Mouse (Mus musculus) heart, adult 2 months (tissue): ENCODE results near the gene Abi1.

Experiments used
- CTCF ChIP-seq: fragments of 200-600 bp; IDR thresholded peaks from 2 replicates; pipeline ENCODE4 v1.8.1; 2022; ENCODE audit warnings: antibody characterized with exemption, mild to moderate bottlenecking, moderate library complexity
- EP300 ChIP-seq: fragments of 200-500 bp; IDR thresholded peaks from 2 replicates; pipeline ENCODE4 v1.6.1; 2011; ENCODE audit warnings: low read depth, low read length, control low read depth; ENCODE audit not compliant: insufficient read depth
- POLR2A ChIP-seq: fragments of 200-500 bp; IDR thresholded peaks from 2 replicates; pipeline ENCODE4 v1.6.1; 2011; ENCODE audit warnings: mild to moderate bottlenecking, low read depth, low read length, control low read depth; ENCODE audit not compliant: insufficient read depth

DNA sequence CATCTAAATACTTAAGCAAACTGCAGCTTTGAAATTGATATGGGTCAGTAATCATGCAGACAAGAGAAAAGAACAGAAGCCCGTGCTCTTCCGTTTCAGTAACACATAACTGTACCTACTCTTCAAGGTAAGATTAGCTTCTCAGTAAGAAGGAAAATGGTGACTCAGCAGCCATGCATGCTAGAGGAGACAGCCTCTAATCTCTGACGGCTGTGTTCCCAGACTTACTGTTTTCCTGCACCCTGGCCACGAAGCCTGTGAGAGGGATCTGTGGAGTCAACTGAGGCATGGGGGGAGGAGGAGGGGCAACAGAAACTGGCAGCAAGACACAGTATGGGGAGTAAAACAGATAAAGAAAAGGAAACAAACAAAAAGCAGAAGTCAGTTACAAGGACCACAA lies 90.1 kb downstream of the Abi1 start:
- TF ChIP-seq CTCF (no peak), POLR2A (no peak), EP300 (no peak)
